Mouse (Mus musculus) midbrain, postnatal 0 days (tissue): ENCODE data around the gene Krt6a. TPM values are rescaled to one million over a fixed set of nuclear protein-coding genes. Genes with fewer than 3 reads are reported as not detected.

Source experiments
- ATAC-seq: fragments of 200-750 bp; cut with Nextera tagmentation; 2 replicates; pipeline ENCODE4 v1.8.0; 2017; ENCODE audit warnings: moderate number of reproducible peaks, mild to moderate bottlenecking, moderate TSS enrichment, moderate library complexity; ENCODE audit not compliant: low FRiP score
- DNase-seq: peaks from one replicate; pipeline ENCODE4 v3.0.0-alpha.2; 2015; ENCODE audit warnings: low spot score
- H3K27ac ChIP-seq: fragments of 300-500 bp; sonication (generic); 2 replicates; pipeline ENCODE4 v1.5.1; 2014; ENCODE audit warnings: low read depth, mild to moderate bottlenecking, low read length, mixed read lengths
- H3K27me3 ChIP-seq: fragments of 300-500 bp; sonication (generic); 2 replicates; pipeline ENCODE4 v1.6.1; 2014; ENCODE audit warnings: low read length, control low read depth, mixed read lengths; ENCODE audit not compliant: insufficient read depth
- H3K36me3 ChIP-seq: fragments of 300-500 bp; sonication (generic); 2 replicates; pipeline ENCODE4 v1.6.1; 2014; ENCODE audit warnings: low read length, control low read depth, mixed read lengths; ENCODE audit not compliant: insufficient read depth
- H3K4me1 ChIP-seq: fragments of 300-500 bp; sonication (generic); 2 replicates; pipeline ENCODE4 v1.6.1; 2014; ENCODE audit warnings: mild to moderate bottlenecking, control low read depth, antibody characterized with exemption, low read length, mixed read lengths; ENCODE audit not compliant: insufficient read depth
- H3K4me2 ChIP-seq: fragments of 300-500 bp; sonication (generic); 2 replicates; pipeline ENCODE4 v1.6.1; 2014; ENCODE audit warnings: low read depth, mild to moderate bottlenecking, low read length, mixed read lengths; ENCODE audit not compliant: poor library complexity, severe bottlenecking
- H3K4me3 ChIP-seq: fragments of 300-500 bp; sonication (generic); 2 replicates; pipeline ENCODE4 v1.5.1; 2014; ENCODE audit warnings: low read depth, mild to moderate bottlenecking, low read length, moderate library complexity
- H3K9ac ChIP-seq: fragments of 300-500 bp; sonication (generic); replicated peaks from 2 replicates; pipeline ENCODE4 v1.6.1; 2014; ENCODE audit warnings: mild to moderate bottlenecking, low read length, moderate library complexity, mixed read lengths; ENCODE audit not compliant: poor library complexity, severe bottlenecking
- H3K9me3 ChIP-seq: fragments of 300-500 bp; sonication (generic); 2 replicates; pipeline ENCODE4 v1.6.1; 2016; ENCODE audit warnings: low read length, control low read depth
- CTCF ChIP-seq: IDR thresholded peaks from 2 replicates; pipeline ENCODE4 v1.5.1; 2016; ENCODE audit warnings: antibody characterized with exemption, mild to moderate bottlenecking
- WGBS: fragments of 180-500 bp; shearing (Covaris S2); extraction: QIAGEN DNeasy Blood & Tissue Kit; methylation state at CpG from one replicate; pipeline ENCODE4 v1.1.7; 2014; 5-methylcytosine and 5-hydroxymethylcytosine counted together
- polyA plus RNA-seq: library from polyadenylated mRNA; unstranded; fragments of >200 nt; fragmentation: Nextera tagmentation; extraction: Ambion mirVana; gene quantifications from 2 replicates; pipeline ENCODE4 v1.2.1, GENCODE M21; 2015
- total RNA-seq: library from RNA; depleted of rRNA; stranded (reverse); fragments of >200 nt; gene quantifications from 2 replicates; pipeline ENCODE4 v1.2.3, GENCODE M21; 2014

The Krt6a gene
- total and polyA plus RNA-seq, 2 experiments from 2014 or later: not detected

- DNase-seq (no peak), ATAC-seq (no peak)
- Histone ChIP-seq H3K4me1 (no peaks in the 10 kb centered on the region; the same call in 1 of the 2 replicates), H3K27me3 (no peaks in the 10 kb centered on the region), H3K27ac (no peak overlapping the region), H3K9ac (no peak overlapping the region), H3K4me3 (no peak overlapping the region), H3K4me2 (no peak overlapping the region), H3K36me3 (no peaks in the 10 kb centered on the region), H3K9me3 (no peaks in the 10 kb centered on the region)
- WGBS: 81% methylated on average over 5 of the region's 5 CpGs
- TF ChIP-seq CTCF: no peak
Observed at GRCm38 (mm10) chr15:101714356-101714755, 20.2 kb upstream of the Krt6a start.

GRCm38 (mm10) chr15:101713731-101714130 is 19.6 kb upstream of the Krt6a start:
- Histone ChIP-seq H3K9ac (no peak overlapping the region), H3K4me3 (no peak overlapping the region), H3K27me3 (no peaks in the 10 kb centered on the region), H3K36me3 (no peaks in the 10 kb centered on the region), H3K4me1 (no peaks in the 10 kb centered on the region; the same call in 1 of the 2 replicates), H3K27ac (no peak overlapping the region), H3K4me2 (no peak overlapping the region), H3K9me3 (no peaks in the 10 kb centered on the region)
- no peak for ATAC-seq
- no peak for DNase-seq
- no peak for TF ChIP-seq CTCF
- WGBS: 63% methylated on average over 8 of the region's 8 CpGs

DNA sequence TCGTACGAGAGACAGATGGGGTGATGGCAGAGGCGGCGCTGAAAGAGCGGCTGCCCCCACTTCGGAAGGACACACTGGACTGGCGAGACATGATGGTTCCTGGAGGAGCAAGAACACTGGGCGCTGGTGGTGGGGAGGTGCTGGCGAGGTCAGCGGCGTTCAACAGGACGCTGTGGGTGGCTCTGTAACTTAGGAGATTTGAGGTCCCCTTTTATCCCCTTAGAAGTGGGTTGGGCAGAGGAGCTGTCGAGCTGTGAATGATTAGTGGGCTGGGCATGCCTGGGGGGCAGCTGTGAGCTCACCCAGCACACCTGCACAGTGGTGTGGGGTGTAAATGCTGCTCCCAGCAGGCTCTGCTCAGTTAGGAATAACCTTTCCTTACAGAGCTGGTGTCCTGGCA is 18.6 kb upstream of the Krt6a start, which contains the start of gene Krt5:
Krt5 (minus strand) TSS at position 179 of the 400 bp plus-strand sequence.
- Histone ChIP-seq H3K4me3 (no peak within 1 kb of the TSS), H3K4me1 (no peaks in the 10 kb centered on the region; the same call in 1 of the 2 replicates), H3K9me3 (no peaks in the 10 kb centered on the region), H3K9ac (no peak within 1 kb of the TSS), H3K4me2 (no peak within 1 kb of the TSS), H3K27me3 (no peaks in the 10 kb centered on the region), H3K36me3 (no peaks in the 10 kb centered on the region), H3K27ac (no peak within 1 kb of the TSS)
- no peak for ATAC-seq
- WGBS: 76% methylated on average over 13 of the region's 13 CpGs
- DNase-seq: no peak
- no peak for TF ChIP-seq CTCF

DNA sequence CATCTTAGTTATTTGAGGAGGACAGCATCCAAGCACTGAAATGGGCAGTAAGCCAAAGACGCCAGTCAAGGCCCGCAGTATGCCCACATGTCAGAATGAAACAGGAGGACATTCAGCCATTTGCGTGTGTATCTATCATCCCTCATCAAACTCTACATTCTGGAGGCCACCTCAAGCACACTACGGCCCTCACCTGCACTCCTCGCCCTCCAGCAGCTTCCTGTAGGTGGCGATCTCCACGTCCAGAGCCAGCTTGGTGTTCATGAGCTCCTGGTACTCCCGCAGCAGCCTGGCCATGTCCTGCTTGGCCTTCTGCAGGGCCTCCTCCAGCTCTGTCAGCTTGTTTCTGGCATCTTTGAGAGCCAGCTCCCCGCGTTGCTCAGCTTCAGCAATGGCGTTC is 14.6 kb upstream of the Krt6a start:
- WGBS: 67% methylated on average over 11 of the region's 11 CpGs
- no peak for DNase-seq

DNA sequence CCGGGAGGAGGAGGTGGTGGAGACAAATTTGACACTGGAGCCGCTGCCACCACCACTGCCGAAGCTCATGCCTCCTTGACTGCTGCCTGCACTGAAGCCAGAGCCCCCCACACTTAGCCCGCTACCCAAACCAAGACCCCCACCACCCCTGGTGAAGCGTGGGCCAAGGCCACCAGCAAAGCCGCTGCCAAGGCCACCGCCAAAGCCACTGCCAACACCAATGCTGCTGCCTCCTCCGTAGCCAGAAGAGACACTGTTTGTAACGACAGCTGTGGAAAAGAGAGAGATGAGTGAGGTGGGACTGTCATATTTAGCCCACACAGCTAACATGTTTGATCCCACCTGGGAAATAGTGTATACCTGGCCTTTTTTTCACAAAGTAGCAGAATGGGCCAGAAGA is 13.3 kb upstream of the Krt6a start:
- DNase-seq: no peak

More for the DNA sequence above, 14.6 kb upstream of the Krt6a start:
- Histone ChIP-seq H3K9ac (no peak overlapping the region), H3K27ac (no peak overlapping the region), H3K36me3 (no peaks in the 10 kb centered on the region), H3K27me3 (no peaks in the 10 kb centered on the region), H3K4me1 (no peaks in the 10 kb centered on the region; the same call in 1 of the 2 replicates), H3K4me3 (no peak overlapping the region), H3K9me3 (no peaks in the 10 kb centered on the region), H3K4me2 (no peak overlapping the region)
- no peak for ATAC-seq
- peak; percentile 17; the same call in 1 of the 2 replicates for TF ChIP-seq CTCF

DNA sequence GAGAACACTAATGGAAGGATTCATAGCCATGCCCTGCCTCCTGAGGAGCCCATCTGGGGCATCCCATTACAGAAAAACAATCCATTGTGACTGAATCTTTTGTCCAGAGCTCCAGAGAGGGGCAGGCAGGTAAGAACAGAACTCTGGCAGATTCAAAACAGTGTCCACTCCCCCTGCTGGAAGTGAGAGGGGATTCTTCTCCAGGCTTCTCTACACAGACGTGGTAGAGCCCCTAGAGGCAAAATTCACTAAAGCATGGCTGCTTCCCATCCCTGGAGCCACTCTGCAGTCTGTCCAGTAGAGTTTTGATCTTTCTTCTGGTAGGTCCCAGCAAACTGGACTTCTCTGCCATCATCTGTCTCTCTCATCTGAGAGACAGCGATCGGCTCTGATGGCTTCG is 10.0 kb upstream of the Krt6a start:
- Histone ChIP-seq H3K9ac (no peak overlapping the region), H3K4me3 (no peak overlapping the region), H3K4me1 (no peaks in the 10 kb centered on the region), H3K9me3 (no peaks in the 10 kb centered on the region), H3K36me3 (no peaks in the 10 kb centered on the region), H3K27ac (no peak overlapping the region), H3K4me2 (no peak overlapping the region), H3K27me3 (no peaks in the 10 kb centered on the region)
- ATAC-seq (no peak), DNase-seq (peak; percentile 25)
- TF ChIP-seq CTCF: peak; percentile 55
- WGBS: 72% methylated on average over 4 of the region's 4 CpGs

More for the DNA sequence above, 13.3 kb upstream of the Krt6a start:
- H3K9me3 ChIP-seq: no peaks in the 10 kb centered on the region
- WGBS: 88% methylated on average over 9 of the region's 9 CpGs
- no peak overlapping the region for H3K4me2 ChIP-seq
- TF ChIP-seq CTCF: no peak
- H3K9ac ChIP-seq: no peak overlapping the region
- no peak overlapping the region for H3K27ac ChIP-seq
- H3K4me3 ChIP-seq: no peak overlapping the region
- H3K4me1 ChIP-seq: no peaks in the 10 kb centered on the region
- ATAC-seq: no peak
- H3K27me3 ChIP-seq: no peaks in the 10 kb centered on the region
- H3K36me3 ChIP-seq: no peaks in the 10 kb centered on the region
